Mouse (Mus musculus) hindbrain, embryonic 14.5 days (tissue): Measurements from ENCODE around the gene Cfap77. TPM values are rescaled to one million over a fixed set of nuclear protein-coding genes. Genes with fewer than 3 reads are reported as not detected.
A peak's percentile ranks its signal among the peaks of the same experiment; 100 is the strongest.

Source experiments
- ATAC-seq: fragments of 200-750 bp; cut with Nextera tagmentation; 2 replicates; pipeline ENCODE4 v1.8.0; 2017; ENCODE audit warnings: moderate number of reproducible peaks, mild to moderate bottlenecking, moderate TSS enrichment, moderate library complexity; ENCODE audit not compliant: low FRiP score
- DNase-seq: peaks from one replicate; pipeline ENCODE4 v3.0.0-alpha.2; 2015; ENCODE audit warnings: low spot score
- H3K27ac ChIP-seq: fragments of 300-500 bp; sonication (generic); 2 replicates; pipeline ENCODE4 v1.5.1; 2014; ENCODE audit warnings: mild to moderate bottlenecking, moderate library complexity
- H3K27me3 ChIP-seq: fragments of 300-500 bp; sonication (generic); 2 replicates; pipeline ENCODE4 v1.6.1; 2014; ENCODE audit warnings: mild to moderate bottlenecking, low read length, mixed read lengths; ENCODE audit not compliant: control insufficient read depth, insufficient read depth
- H3K36me3 ChIP-seq: fragments of 300-500 bp; sonication (generic); replicated peaks from 2 replicates; pipeline ENCODE4 v1.6.1; 2014; ENCODE audit not compliant: control insufficient read depth, insufficient read depth
- H3K4me1 ChIP-seq: fragments of 300-500 bp; sonication (generic); replicated peaks from 2 replicates; pipeline ENCODE4 v1.6.1; 2014; ENCODE audit warnings: antibody characterized with exemption, low read length, mixed read lengths; ENCODE audit not compliant: control insufficient read depth, insufficient read depth
- H3K4me2 ChIP-seq: fragments of 300-500 bp; sonication (generic); replicated peaks from 2 replicates; pipeline ENCODE4 v1.6.1; 2014; ENCODE audit warnings: mild to moderate bottlenecking, moderate library complexity
- H3K4me3 ChIP-seq: fragments of 300-500 bp; sonication (generic); replicated peaks from 2 replicates; pipeline ENCODE4 v1.5.1; 2014; ENCODE audit warnings: mild to moderate bottlenecking, low read length
- H3K9ac ChIP-seq: fragments of 300-500 bp; sonication (generic); 2 replicates; pipeline ENCODE4 v1.6.1; 2014
- H3K9me3 ChIP-seq: fragments of 300-500 bp; sonication (generic); 2 replicates; pipeline ENCODE4 v1.6.1; 2016; ENCODE audit warnings: low read length; ENCODE audit not compliant: control insufficient read depth
- WGBS: fragments of 180-500 bp; shearing (Covaris S2); extraction: QIAGEN DNeasy Blood & Tissue Kit; methylation state at CpG from one replicate; pipeline ENCODE4 v1.1.7; 2014; 5-methylcytosine and 5-hydroxymethylcytosine counted together
- polyA plus RNA-seq: library from polyadenylated mRNA; unstranded; fragments of >200 nt; fragmentation: Nextera tagmentation; extraction: Ambion mirVana; gene quantifications from 2 replicates; pipeline ENCODE4 v1.2.1, GENCODE M21; 2014

Gene Cfap77
- polyA plus RNA-seq, 1 experiment from 2014 or later, result 0.56 TPM

GRCm38 (mm10) chr2:28945388-28945787 is 109.5 kb downstream of the Cfap77 start:
- no peak for ATAC-seq

DNA sequence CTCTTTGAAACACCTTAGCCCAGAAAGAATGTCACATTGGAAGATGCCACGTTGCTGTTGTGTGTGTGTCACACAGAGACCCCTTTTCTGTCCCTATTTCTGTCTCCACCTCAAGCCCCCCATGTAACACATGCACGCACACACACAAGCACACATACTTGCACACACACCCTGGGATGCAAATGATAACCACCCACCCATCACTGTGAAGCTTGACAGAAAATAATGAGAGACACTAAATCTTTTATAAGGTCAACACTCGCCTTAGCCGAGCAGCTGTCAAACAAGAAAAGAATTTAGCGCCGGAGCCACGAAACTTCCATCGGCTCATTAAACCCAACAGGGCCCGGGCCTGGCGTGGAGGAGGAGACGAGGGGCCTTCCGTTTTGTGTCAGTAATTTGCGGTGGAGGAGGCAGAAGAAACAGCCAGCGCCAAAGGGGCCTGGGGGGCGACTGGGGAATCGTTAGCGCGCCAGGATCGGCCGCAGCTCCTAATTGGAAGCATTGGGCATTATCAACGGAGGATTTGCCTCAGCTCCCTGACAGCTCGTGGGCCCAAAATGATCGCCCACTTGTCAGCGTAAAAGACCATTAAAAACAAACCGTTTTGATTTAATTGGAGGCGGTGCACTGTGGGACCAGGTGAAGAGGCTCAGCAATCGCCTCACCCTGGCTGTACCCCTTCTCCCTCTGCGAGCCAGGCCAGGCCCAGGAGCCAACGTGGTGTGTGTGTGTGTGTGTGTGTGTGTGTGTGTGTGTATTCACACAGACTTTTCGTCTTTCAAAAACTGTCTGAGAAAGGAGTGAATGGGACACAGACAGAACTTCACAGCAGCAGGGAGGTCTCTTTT is 111.0 kb downstream of the Cfap77 start:
- DNase-seq (no peak), ATAC-seq (no peak)
- Histone ChIP-seq H3K4me1 (peaks cover 26% of the 10 kb centered on the region), H3K36me3 (no peaks in the 10 kb centered on the region), H3K4me3 (no peak overlapping the region), H3K27me3 (peaks cover 3% of the 10 kb centered on the region; the same call in 1 of the 2 replicates), H3K27ac (0 out of 2 replicates have a peak overlapping the region, but pooled peaks have one; percentile 5), H3K9me3 (no peaks in the 10 kb centered on the region), H3K4me2 (peak overlapping the region; percentile 13), H3K9ac (no peak overlapping the region)
- 21% methylated on average over 30 of the region's 30 CpGs for WGBS

More at GRCm38 (mm10) chr2:28945388-28945787, 109.5 kb downstream of the Cfap77 start:
- peaks cover 26% of the 10 kb centered on the region for H3K4me1 ChIP-seq
- 0 out of 2 replicates have a peak, but pooled peaks cover 3% of the 10 kb centered on the region for H3K27me3 ChIP-seq
- H3K4me3 ChIP-seq, result no peak overlapping the region
- H3K9me3 ChIP-seq, result no peaks in the 10 kb centered on the region
- DNase-seq, result no peak
- H3K27ac ChIP-seq, result no peak overlapping the region
- 34% methylated on average over 6 of the region's 6 CpGs for WGBS
- H3K36me3 ChIP-seq, result no peaks in the 10 kb centered on the region
- no peak overlapping the region for H3K9ac ChIP-seq
- no peak overlapping the region for H3K4me2 ChIP-seq

DNA sequence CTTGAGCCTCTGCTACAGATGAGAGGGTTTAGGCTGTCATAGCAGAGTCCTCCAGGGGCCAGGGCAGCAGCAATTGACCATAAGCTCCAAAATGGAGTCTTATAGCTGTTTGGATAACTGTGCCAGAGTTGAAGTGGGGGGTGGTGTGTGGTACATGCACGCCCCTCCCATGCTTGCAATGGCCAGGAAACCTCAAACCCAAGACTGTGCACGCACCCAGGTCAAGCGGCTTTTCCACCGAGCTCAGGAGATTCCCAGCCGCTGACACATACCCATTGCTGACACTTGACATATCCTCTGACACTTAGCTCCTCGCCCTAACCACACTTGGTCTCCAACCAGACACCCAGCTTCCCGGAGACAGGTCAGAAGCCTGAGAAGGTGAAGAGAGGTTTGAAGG is 115.9 kb downstream of the Cfap77 start:
- DNase-seq (no peak), ATAC-seq (no peak)
- no peaks in the 10 kb centered on the region for H3K9me3 ChIP-seq
- no peak overlapping the region for H3K27ac ChIP-seq
- peaks cover 7% of the 10 kb centered on the region for H3K4me1 ChIP-seq
- no peak overlapping the region for H3K9ac ChIP-seq
- no peak overlapping the region for H3K4me3 ChIP-seq
- WGBS, result 91% methylated on average over 7 of the region's 7 CpGs
- H3K36me3 ChIP-seq, result no peaks in the 10 kb centered on the region
- H3K27me3 ChIP-seq, result peaks cover 3% of the 10 kb centered on the region; the same call in 1 of the 2 replicates
- no peak overlapping the region for H3K4me2 ChIP-seq

DNA sequence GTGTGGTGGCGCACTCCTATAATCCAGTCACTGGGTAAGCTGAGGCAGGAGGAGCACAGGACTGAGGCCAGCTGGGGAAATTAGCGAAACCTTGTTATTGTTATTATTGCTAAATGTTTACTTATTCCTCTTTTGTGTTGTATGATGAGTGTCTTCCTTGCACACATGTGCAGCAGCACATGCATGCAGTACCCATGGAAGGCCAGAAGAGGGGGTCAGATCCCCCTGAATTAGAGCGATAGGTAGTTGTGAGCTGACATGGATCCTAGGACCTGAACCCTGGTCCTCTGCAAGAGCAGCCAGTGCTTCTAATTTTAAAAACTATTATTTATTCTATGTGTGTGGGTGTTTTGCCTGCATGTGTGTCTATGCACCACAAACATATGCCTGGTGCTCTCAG is 124.3 kb downstream of the Cfap77 start:
- no peak overlapping the region for H3K9ac ChIP-seq
- ATAC-seq (no peak), DNase-seq (no peak)
- no peaks in the 10 kb centered on the region for H3K36me3 ChIP-seq
- peaks cover 36% of the 10 kb centered on the region for H3K27me3 ChIP-seq
- no peaks in the 10 kb centered on the region for H3K4me1 ChIP-seq
- no peak overlapping the region for H3K4me2 ChIP-seq
- no peaks in the 10 kb centered on the region for H3K9me3 ChIP-seq
- H3K27ac ChIP-seq, result no peak overlapping the region
- 96% methylated on average over 3 of the region's 3 CpGs for WGBS
- H3K4me3 ChIP-seq, result no peak overlapping the region

DNA sequence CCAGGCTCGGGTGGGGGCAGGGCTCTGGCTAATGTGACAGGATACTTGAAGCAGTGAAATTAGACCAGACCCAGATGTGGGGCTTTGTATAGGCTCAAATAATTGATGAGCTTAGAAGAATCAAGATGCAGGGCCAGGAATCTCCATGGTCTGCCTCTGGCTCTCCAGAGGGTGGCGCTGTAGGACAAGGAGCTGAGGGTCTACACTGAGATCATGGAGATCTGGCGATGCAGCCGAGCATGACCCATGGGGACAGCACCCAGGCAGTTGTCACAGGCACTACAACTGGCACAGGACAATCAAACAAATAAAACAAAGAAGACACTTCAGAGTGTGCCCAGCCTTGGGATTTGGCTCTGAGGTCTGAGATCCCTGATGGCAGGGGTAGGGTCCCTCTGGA is 131.0 kb downstream of the Cfap77 start:
- Histone ChIP-seq H3K27ac (no peak overlapping the region), H3K4me3 (no peak overlapping the region), H3K36me3 (no peaks in the 10 kb centered on the region), H3K9me3 (no peaks in the 10 kb centered on the region), H3K4me1 (no peaks in the 10 kb centered on the region), H3K27me3 (peaks cover 80% of the 10 kb centered on the region), H3K4me2 (no peak overlapping the region), H3K9ac (no peak overlapping the region)
- ATAC-seq (peak; percentile 79; the same call in 1 of the 2 replicates), DNase-seq (peak; percentile 78)
- 1% methylated on average over 4 of the region's 4 CpGs for WGBS

DNA sequence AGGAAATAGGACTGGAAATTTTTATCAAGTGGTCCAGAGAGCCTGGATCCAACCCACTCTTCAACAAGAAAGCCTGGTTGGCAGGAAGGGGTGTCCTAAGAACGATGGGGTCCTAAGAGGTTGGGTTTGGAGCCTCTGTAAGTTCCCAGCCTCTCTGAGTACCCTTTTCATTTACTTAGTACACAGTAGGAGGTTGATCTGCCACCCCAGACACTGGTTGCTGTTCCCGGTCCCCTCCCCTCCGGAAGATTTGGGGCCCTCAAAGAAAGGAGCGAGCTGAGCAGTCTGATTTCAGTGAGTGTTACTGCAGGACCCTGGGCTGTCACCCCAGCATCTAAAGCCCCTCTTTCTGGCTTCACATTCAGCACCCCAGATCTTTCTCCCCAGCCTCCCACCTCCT is 135.9 kb downstream of the Cfap77 start:
- 4% methylated on average over 4 of the region's 4 CpGs for WGBS
- H3K27ac ChIP-seq, result no peak overlapping the region
- no peak for ATAC-seq
- peaks cover 96% of the 10 kb centered on the region for H3K27me3 ChIP-seq
- H3K4me2 ChIP-seq, result no peak overlapping the region
- no peaks in the 10 kb centered on the region; the same call in 1 of the 2 replicates for H3K4me1 ChIP-seq
- no peaks in the 10 kb centered on the region for H3K36me3 ChIP-seq
- no peak overlapping the region for H3K9ac ChIP-seq
- DNase-seq, result no peak
- H3K9me3 ChIP-seq, result no peaks in the 10 kb centered on the region
- H3K4me3 ChIP-seq, result no peak overlapping the region

- ATAC-seq (no peak), DNase-seq (no peak)
- H3K27me3 ChIP-seq, result peaks cover 98% of the 10 kb centered on the region
- H3K27ac ChIP-seq, result 0 out of 2 replicates have a peak overlapping the region, but pooled peaks have one; percentile 26
- H3K36me3 ChIP-seq, result no peaks in the 10 kb centered on the region
- no peak overlapping the region for H3K9ac ChIP-seq
- H3K4me3 ChIP-seq, result peak overlapping the region; percentile 18
- no peaks in the 10 kb centered on the region for H3K9me3 ChIP-seq
- 2% methylated on average over 73 of the region's 73 CpGs for WGBS
- H3K4me2 ChIP-seq, result peak overlapping the region; percentile 31
- no peaks in the 10 kb centered on the region; the same call in 1 of the 2 replicates for H3K4me1 ChIP-seq
Measured at GRCm38 (mm10) chr2:28917518-28918361, 137.1 kb downstream of the Cfap77 start.

DNA sequence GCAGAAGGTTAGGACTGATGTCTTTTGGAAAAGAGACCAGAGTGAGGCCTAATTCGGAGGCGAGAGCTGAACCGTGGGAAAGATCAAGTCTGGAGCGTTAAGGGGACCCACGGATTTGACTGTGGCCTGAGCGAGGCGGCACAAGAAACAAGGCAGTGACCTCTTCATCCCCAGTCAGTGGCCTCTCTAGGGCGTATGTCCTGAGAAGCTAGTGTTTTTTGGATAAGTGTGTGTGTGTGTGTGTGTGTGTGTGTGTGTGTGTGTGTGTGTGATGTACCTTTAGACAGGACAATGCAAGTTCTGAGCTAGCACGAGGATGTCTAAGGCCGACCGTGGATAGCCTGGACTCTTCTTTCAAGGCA is 137.7 kb downstream of the Cfap77 start:
- DNase-seq, result no peak
- no peak for ATAC-seq
- H3K27me3 ChIP-seq, result peaks cover 93% of the 10 kb centered on the region
- H3K36me3 ChIP-seq, result no peaks in the 10 kb centered on the region
- H3K4me3 ChIP-seq, result peak overlapping the region; percentile 18
- H3K27ac ChIP-seq, result no peak overlapping the region
- H3K4me2 ChIP-seq, result 0 out of 2 replicates have a peak overlapping the region, but pooled peaks have one; percentile 17
- H3K4me1 ChIP-seq, result peaks cover under 1% of the 10 kb centered on the region; the same call in 1 of the 2 replicates
- 5% methylated on average over 11 of the region's 11 CpGs for WGBS
- no peaks in the 10 kb centered on the region for H3K9me3 ChIP-seq
- H3K9ac ChIP-seq, result no peak overlapping the region

DNA sequence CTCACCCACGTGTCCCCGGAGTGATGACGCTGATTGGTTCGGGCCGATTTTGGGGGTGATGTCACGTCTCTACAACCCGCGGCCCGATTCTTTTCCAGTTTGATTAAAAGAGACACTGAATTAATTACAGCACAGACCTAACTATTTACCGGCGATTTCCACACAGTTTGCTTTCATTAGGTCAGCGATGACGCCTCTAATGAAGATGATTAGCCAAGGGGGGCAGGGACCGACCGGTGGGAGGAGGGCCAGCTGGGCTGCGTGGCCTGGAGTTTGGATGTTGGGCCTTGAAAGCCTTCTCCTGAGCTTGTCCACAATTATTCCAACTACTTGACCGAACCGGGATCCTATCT is 138.4 kb downstream of the Cfap77 start, which contains the start of gene Barhl1:
Gene Barhl1 (minus strand): TSS at position 156 of the 353 bp plus-strand sequence.
- WGBS, result 1% methylated on average over 18 of the region's 18 CpGs
- peak within 1 kb of the TSS; percentile 29 for H3K4me3 ChIP-seq
- H3K9me3 ChIP-seq, result no peaks in the 10 kb centered on the region
- H3K4me2 ChIP-seq, result peak within 1 kb of the TSS; percentile 31
- H3K4me1 ChIP-seq, result peaks cover 7% of the 10 kb centered on the region; the same call in 1 of the 2 replicates
- peaks cover 93% of the 10 kb centered on the region for H3K27me3 ChIP-seq
- H3K9ac ChIP-seq, result peak within 1 kb of the TSS; percentile 42; the same call in 1 of the 2 replicates
- H3K36me3 ChIP-seq, result no peaks in the 10 kb centered on the region
- ATAC-seq (no peak), DNase-seq (peak; percentile 44)
- peak within 1 kb of the TSS; percentile 38; the same call in 1 of the 2 replicates for H3K27ac ChIP-seq
